Mouse (Mus musculus): Measurements from ENCODE around the gene Tlnrd1.

DNA sequence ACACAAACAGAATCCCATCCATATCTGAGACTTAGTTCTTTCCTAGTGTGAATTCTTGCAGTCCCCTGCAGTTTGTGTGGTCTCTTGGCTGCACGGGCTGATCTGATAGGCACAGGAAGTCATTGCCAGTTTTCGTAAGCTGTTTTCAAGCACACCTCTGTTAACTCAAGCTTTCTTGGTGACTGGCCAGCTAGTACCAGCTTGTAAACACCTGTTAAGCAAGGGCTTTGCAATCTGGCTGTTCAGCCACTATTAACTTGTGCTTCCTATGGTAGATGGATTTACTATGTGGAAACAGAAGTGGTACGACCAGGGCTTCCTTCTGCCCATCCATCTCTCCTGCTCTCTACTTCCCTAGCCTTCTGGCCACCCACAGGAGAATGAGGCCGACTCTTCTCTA is 36.1 kb upstream of the Tlnrd1 start:
- TF ChIP-seq CTCF (IDR thresholded peaks at IDR 0.05; ENCODE audit: low read depth, low read length) (no peak), POLR2AphosphoS5 (IDR thresholded peaks at IDR 0.05; ENCODE audit: insufficient replicate concordance, low read depth, low read length) (no peak), TAL1 (conservative IDR thresholded peaks at IDR 0.05; ENCODE audit: low read depth, low read length) (no peak)

Measured in G1E (cell line).